Mouse (Mus musculus): ENCODE results near the gene Frmpd3. TPM values are rescaled to one million over a fixed set of nuclear protein-coding genes. Genes with fewer than 3 reads are reported as not detected.

Gene Frmpd3
- total and polyA plus RNA-seq, 3 experiments, result 0.02 TPM; not detected in 2

GRCm38 (mm10) chrX:140407593-140407992, 65.5 kb downstream of the Frmpd3 start:
- DNase-seq, result no peak
- Histone ChIP-seq H3K27ac (no peak overlapping the region), H3K4me1 (ENCODE audit: control insufficient read depth, insufficient read depth, low read length) (no peaks in the 10 kb centered on the region), H3K36me3 (ENCODE audit: control insufficient read depth, insufficient read depth, low read length) (no peaks in the 10 kb centered on the region), H3K79me2 (replicated peaks; ENCODE audit: control insufficient read depth, insufficient read depth, low read length) (no peaks in the 10 kb centered on the region), H3K4me3 (no peak overlapping the region), H3K9ac (ENCODE audit: low read depth, low read length) (no peak overlapping the region), H3K27me3 (ENCODE audit: control insufficient read depth, insufficient read depth, low read length) (no peaks in the 10 kb centered on the region)
- no peak for TF ChIP-seq POLR2A (IDR thresholded peaks at IDR 0.05; ENCODE audit: insufficient read depth, low read depth, low read length)
- intact Hi-C loops (cut with DNase I), result no loop called here
- WGBS, result 63% methylated on average over 5 of the region's 5 CpGs

DNA sequence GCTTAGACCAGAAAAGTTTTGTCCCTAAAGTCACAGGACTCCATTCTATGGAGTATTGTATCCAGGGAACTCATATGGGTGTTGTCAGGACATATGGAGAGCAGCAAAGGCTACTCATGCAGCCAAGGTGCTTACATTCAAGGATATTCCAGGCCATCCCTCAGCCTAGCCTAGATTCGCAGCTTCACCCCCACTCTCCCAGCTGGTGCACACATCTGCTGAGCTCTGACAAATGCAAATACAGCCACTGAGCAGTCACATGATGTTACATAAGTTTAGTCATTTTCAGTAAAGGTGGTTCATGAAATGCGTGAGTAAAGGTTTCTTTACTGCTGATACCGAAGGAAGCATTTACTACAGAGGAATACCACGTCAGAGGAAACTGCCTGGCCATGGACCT, 76.4 kb downstream of the Frmpd3 start:
- 86% methylated on average over 4 of the region's 4 CpGs for WGBS

GRCm38 (mm10) chrX:140427124-140427523, 85.1 kb downstream of the Frmpd3 start:
- 58% methylated on average over 4 of the region's 4 CpGs for WGBS

More for the DNA sequence above, 76.4 kb downstream of the Frmpd3 start:
- Histone ChIP-seq H3K9ac (ENCODE audit: low read depth, low read length) (no peak overlapping the region), H3K27ac (no peak overlapping the region), H3K27me3 (ENCODE audit: control insufficient read depth, insufficient read depth, low read length) (no peaks in the 10 kb centered on the region), H3K79me2 (replicated peaks; ENCODE audit: control insufficient read depth, insufficient read depth, low read length) (no peaks in the 10 kb centered on the region), H3K4me3 (no peak overlapping the region), H3K36me3 (ENCODE audit: control insufficient read depth, insufficient read depth, low read length) (no peaks in the 10 kb centered on the region), H3K4me1 (ENCODE audit: control insufficient read depth, insufficient read depth, low read length) (no peaks in the 10 kb centered on the region)
- no peak for TF ChIP-seq POLR2A (IDR thresholded peaks at IDR 0.05; ENCODE audit: insufficient read depth, low read depth, low read length)
- TF ChIP-seq EP300 (IDR thresholded peaks at IDR 0.05; ENCODE audit: insufficient read depth, low read depth, low read length), result no peak
- TF ChIP-seq CTCF (IDR thresholded peaks at IDR 0.05), result no peak
- DNase-seq, result no peak
- intact Hi-C loops (cut with DNase I), result no loop called here

DNA sequence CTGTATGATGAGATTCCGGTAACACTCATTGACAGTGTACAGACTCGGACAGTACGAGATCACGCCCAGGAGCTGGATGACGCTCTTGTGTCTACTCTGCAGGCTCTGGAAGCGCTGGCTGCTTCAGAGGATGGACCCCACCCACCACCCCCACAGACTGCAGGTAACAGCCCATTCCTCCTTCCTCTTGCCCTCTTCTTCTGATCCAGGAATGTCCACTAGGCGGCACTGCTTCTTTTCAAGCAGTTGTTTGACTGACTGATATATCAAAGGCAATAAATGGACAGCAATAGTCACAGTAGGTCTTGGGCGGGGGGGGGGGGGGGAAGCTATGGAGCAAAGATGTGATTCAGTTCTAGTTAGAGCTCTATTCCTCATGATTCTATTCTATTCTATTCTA, 86.2 kb downstream of the Frmpd3 start:
- Histone ChIP-seq H3K36me3 (ENCODE audit: control insufficient read depth, insufficient read depth, low read length) (no peaks in the 10 kb centered on the region), H3K27ac (no peak overlapping the region), H3K79me2 (replicated peaks; ENCODE audit: control insufficient read depth, insufficient read depth, low read length) (no peaks in the 10 kb centered on the region), H3K27me3 (ENCODE audit: control insufficient read depth, insufficient read depth, low read length) (no peaks in the 10 kb centered on the region; the same call in 1 of the 2 replicates), H3K4me3 (no peak overlapping the region), H3K9ac (ENCODE audit: low read depth, low read length) (no peak overlapping the region), H3K4me1 (ENCODE audit: control insufficient read depth, insufficient read depth, low read length) (no peaks in the 10 kb centered on the region)
- peak; percentile 35 for TF ChIP-seq CTCF (IDR thresholded peaks at IDR 0.05)
- TF ChIP-seq EP300 (IDR thresholded peaks at IDR 0.05; ENCODE audit: insufficient read depth, low read depth, low read length), result no peak
- TF ChIP-seq POLR2A (IDR thresholded peaks at IDR 0.05; ENCODE audit: insufficient read depth, low read depth, low read length), result no peak
- intact Hi-C loops (cut with DNase I), result no loop called here
- no peak for DNase-seq
- WGBS, result 58% methylated on average over 8 of the region's 8 CpGs

More at GRCm38 (mm10) chrX:140427124-140427523, 85.1 kb downstream of the Frmpd3 start:
- H3K9ac ChIP-seq (ENCODE audit: low read depth, low read length), result no peak overlapping the region
- intact Hi-C loops (cut with DNase I), result no loop called here
- H3K4me1 ChIP-seq (ENCODE audit: control insufficient read depth, insufficient read depth, low read length), result no peaks in the 10 kb centered on the region
- H3K27me3 ChIP-seq (ENCODE audit: control insufficient read depth, insufficient read depth, low read length), result no peaks in the 10 kb centered on the region
- H3K36me3 ChIP-seq (ENCODE audit: control insufficient read depth, insufficient read depth, low read length), result no peaks in the 10 kb centered on the region
- H3K4me3 ChIP-seq, result no peak overlapping the region
- H3K79me2 ChIP-seq (replicated peaks; ENCODE audit: control insufficient read depth, insufficient read depth, low read length), result no peaks in the 10 kb centered on the region
- no peak for DNase-seq
- H3K27ac ChIP-seq, result no peak overlapping the region
- TF ChIP-seq EP300 (IDR thresholded peaks at IDR 0.05; ENCODE audit: insufficient read depth, low read depth, low read length) (no peak), POLR2A (IDR thresholded peaks at IDR 0.05; ENCODE audit: insufficient read depth, low read depth, low read length) (no peak), CTCF (IDR thresholded peaks at IDR 0.05) (no peak)

- Histone ChIP-seq H3K4me3 (no peak overlapping the region), H3K9ac (ENCODE audit: low read depth, low read length) (no peak overlapping the region), H3K79me2 (replicated peaks; ENCODE audit: control insufficient read depth, insufficient read depth, low read length) (no peaks in the 10 kb centered on the region), H3K27ac (no peak overlapping the region), H3K4me1 (ENCODE audit: control insufficient read depth, insufficient read depth, low read length) (no peaks in the 10 kb centered on the region), H3K27me3 (ENCODE audit: control insufficient read depth, insufficient read depth, low read length) (no peaks in the 10 kb centered on the region; the same call in 1 of the 2 replicates), H3K36me3 (ENCODE audit: control insufficient read depth, insufficient read depth, low read length) (no peaks in the 10 kb centered on the region)
- TF ChIP-seq POLR2A (IDR thresholded peaks at IDR 0.05; ENCODE audit: insufficient read depth, low read depth, low read length) (no peak), CTCF (IDR thresholded peaks at IDR 0.05) (no peak), EP300 (IDR thresholded peaks at IDR 0.05; ENCODE audit: insufficient read depth, low read depth, low read length) (no peak)
- DNase-seq, result no peak
- intact Hi-C loops (cut with DNase I), result no loop called here
- 64% methylated on average over 5 of the region's 5 CpGs for WGBS
Measured at GRCm38 (mm10) chrX:140429985-140430384, 87.9 kb downstream of the Frmpd3 start.

GRCm38 (mm10) chrX:140430506-140430905, 88.4 kb downstream of the Frmpd3 start:
- 69% methylated on average over 12 of the region's 12 CpGs for WGBS
- no peak for DNase-seq
- TF ChIP-seq CTCF (IDR thresholded peaks at IDR 0.05), result no peak
- no peak for TF ChIP-seq EP300 (IDR thresholded peaks at IDR 0.05; ENCODE audit: insufficient read depth, low read depth, low read length)
- no peak for TF ChIP-seq POLR2A (IDR thresholded peaks at IDR 0.05; ENCODE audit: insufficient read depth, low read depth, low read length)

More at GRCm38 (mm10) chrX:140430506-140430905, 88.4 kb downstream of the Frmpd3 start:
- no peak overlapping the region for H3K4me3 ChIP-seq
- no peaks in the 10 kb centered on the region; the same call in 1 of the 2 replicates for H3K27me3 ChIP-seq (ENCODE audit: control insufficient read depth, insufficient read depth, low read length)
- no peaks in the 10 kb centered on the region for H3K4me1 ChIP-seq (ENCODE audit: control insufficient read depth, insufficient read depth, low read length)
- intact Hi-C loops (cut with DNase I), result no loop called here
- no peaks in the 10 kb centered on the region for H3K79me2 ChIP-seq (replicated peaks; ENCODE audit: control insufficient read depth, insufficient read depth, low read length)
- H3K36me3 ChIP-seq (ENCODE audit: control insufficient read depth, insufficient read depth, low read length), result no peaks in the 10 kb centered on the region
- H3K9ac ChIP-seq (ENCODE audit: low read depth, low read length), result no peak overlapping the region
- H3K27ac ChIP-seq, result no peak overlapping the region

Data from heart, adult 2 months (tissue).